Mouse (Mus musculus): ENCODE results near the gene Kcnn1. TPM values are rescaled to one million over a fixed set of nuclear protein-coding genes. Genes with fewer than 3 reads are reported as not detected.

The Kcnn1 gene
- total and polyA plus RNA-seq, 2 experiments = 6.2 to 8.4 TPM

GRCm38 (mm10) chr8:70852595-70853231, 10.3 kb downstream of the Kcnn1 start:
- DNase-seq (ENCODE audit: extremely low read depth, low read depth, low spot score) = no peak
- WGBS = 92% methylated on average over 41 of the region's 41 CpGs

DNA sequence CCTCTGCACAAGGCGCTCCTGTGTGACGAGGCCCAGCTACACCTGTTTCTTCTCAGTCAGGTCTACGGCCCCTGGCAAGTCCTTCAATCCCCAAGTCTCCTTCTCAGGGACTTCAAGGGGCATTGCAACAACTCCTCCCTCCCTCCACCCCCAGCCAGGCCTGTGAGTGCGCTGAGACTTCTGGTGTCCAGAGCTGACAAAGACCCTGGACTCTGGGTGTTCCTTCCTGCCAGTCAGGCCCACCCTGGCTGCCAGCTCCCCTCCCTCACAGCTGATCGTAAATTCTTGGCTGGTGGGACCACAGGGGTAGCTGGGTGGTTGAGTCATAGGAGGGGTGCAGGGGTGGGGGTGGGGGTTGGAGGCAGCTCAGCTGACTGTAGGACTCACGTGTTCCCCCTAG, 11.2 kb downstream of the Kcnn1 start:
- Histone ChIP-seq H3K4me1 (ENCODE audit: control insufficient read depth, insufficient read depth, low read length) (no peaks in the 10 kb centered on the region; the same call in 1 of the 2 replicates), H3K79me2 (ENCODE audit: control insufficient read depth, insufficient read depth, low read length) (no peaks in the 10 kb centered on the region), H3K9ac (ENCODE audit: low read depth, low read length) (no peak overlapping the region), H3K27me3 (ENCODE audit: control insufficient read depth, insufficient read depth, low read length) (no peaks in the 10 kb centered on the region), H3K36me3 (ENCODE audit: control insufficient read depth, insufficient read depth, low read length) (no peaks in the 10 kb centered on the region), H3K4me3 (ENCODE audit: insufficient read depth, low read depth, low read length) (no peak overlapping the region), H3K27ac (replicated peaks; ENCODE audit: insufficient read depth, low read depth, low read length) (no peak overlapping the region)
- DNase-seq (ENCODE audit: extremely low read depth, low read depth, low spot score) = no peak
- TF ChIP-seq CTCF (IDR thresholded peaks at IDR 0.05; ENCODE audit: low read depth, low read length) (no peak), POLR2A (IDR thresholded peaks at IDR 0.05; ENCODE audit: extremely low read depth, insufficient read depth, low read length) (no peak)
- WGBS = 90% methylated on average over 6 of the region's 6 CpGs

More at GRCm38 (mm10) chr8:70852595-70853231, 10.3 kb downstream of the Kcnn1 start:
- H3K27ac ChIP-seq (replicated peaks; ENCODE audit: insufficient read depth, low read depth, low read length) = no peak overlapping the region
- no peaks in the 10 kb centered on the region for H3K36me3 ChIP-seq (ENCODE audit: control insufficient read depth, insufficient read depth, low read length)
- TF ChIP-seq POLR2A (IDR thresholded peaks at IDR 0.05; ENCODE audit: extremely low read depth, insufficient read depth, low read length) (no peak), CTCF (IDR thresholded peaks at IDR 0.05; ENCODE audit: low read depth, low read length) (no peak)
- H3K9ac ChIP-seq (ENCODE audit: low read depth, low read length) = no peak overlapping the region
- H3K79me2 ChIP-seq (ENCODE audit: control insufficient read depth, insufficient read depth, low read length) = no peaks in the 10 kb centered on the region
- no peaks in the 10 kb centered on the region; the same call in 1 of the 2 replicates for H3K4me1 ChIP-seq (ENCODE audit: control insufficient read depth, insufficient read depth, low read length)
- H3K27me3 ChIP-seq (ENCODE audit: control insufficient read depth, insufficient read depth, low read length) = no peaks in the 10 kb centered on the region
- H3K4me3 ChIP-seq (ENCODE audit: insufficient read depth, low read depth, low read length) = no peak overlapping the region

DNA sequence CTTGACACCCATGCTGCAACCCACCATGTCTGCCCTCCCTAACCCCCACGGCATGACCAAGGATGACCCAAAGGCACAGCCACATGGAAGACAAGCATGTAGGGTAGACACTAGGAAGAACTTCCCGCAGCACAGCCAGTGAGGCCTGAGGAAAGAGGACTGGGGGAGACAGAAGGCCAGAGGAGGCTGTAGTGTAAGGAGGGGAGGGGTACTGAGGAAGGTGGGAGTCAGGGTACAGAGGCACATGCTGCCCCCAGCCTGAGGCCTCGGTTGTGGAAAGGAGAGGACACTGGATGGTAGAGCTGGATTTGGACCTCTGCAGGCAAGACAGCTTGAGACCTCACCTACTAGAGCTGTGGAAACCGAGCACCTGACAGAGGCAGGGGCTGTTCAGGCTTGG, 12.1 kb downstream of the Kcnn1 start:
- Histone ChIP-seq H3K36me3 (ENCODE audit: control insufficient read depth, insufficient read depth, low read length) (no peaks in the 10 kb centered on the region), H3K9ac (ENCODE audit: low read depth, low read length) (no peak overlapping the region), H3K27ac (replicated peaks; ENCODE audit: insufficient read depth, low read depth, low read length) (no peak overlapping the region), H3K4me3 (ENCODE audit: insufficient read depth, low read depth, low read length) (no peak overlapping the region), H3K27me3 (ENCODE audit: control insufficient read depth, insufficient read depth, low read length) (no peaks in the 10 kb centered on the region), H3K4me1 (ENCODE audit: control insufficient read depth, insufficient read depth, low read length) (no peaks in the 10 kb centered on the region), H3K79me2 (ENCODE audit: control insufficient read depth, insufficient read depth, low read length) (no peaks in the 10 kb centered on the region)
- WGBS = 87% methylated on average over 4 of the region's 4 CpGs
- DNase-seq (ENCODE audit: extremely low read depth, low read depth, low spot score) = no peak
- TF ChIP-seq CTCF (IDR thresholded peaks at IDR 0.05; ENCODE audit: low read depth, low read length) (no peak), POLR2A (IDR thresholded peaks at IDR 0.05; ENCODE audit: extremely low read depth, insufficient read depth, low read length) (no peak)

GRCm38 (mm10) chr8:70850132-70850845, 12.8 kb downstream of the Kcnn1 start:
- H3K36me3 ChIP-seq (ENCODE audit: control insufficient read depth, insufficient read depth, low read length) = no peaks in the 10 kb centered on the region
- H3K4me1 ChIP-seq (ENCODE audit: control insufficient read depth, insufficient read depth, low read length) = no peaks in the 10 kb centered on the region
- no peaks in the 10 kb centered on the region for H3K79me2 ChIP-seq (ENCODE audit: control insufficient read depth, insufficient read depth, low read length)
- no peak for DNase-seq (ENCODE audit: extremely low read depth, low read depth, low spot score)
- H3K9ac ChIP-seq (ENCODE audit: low read depth, low read length) = no peak overlapping the region
- TF ChIP-seq POLR2A (IDR thresholded peaks at IDR 0.05; ENCODE audit: extremely low read depth, insufficient read depth, low read length) (no peak), CTCF (IDR thresholded peaks at IDR 0.05; ENCODE audit: low read depth, low read length) (no peak)
- WGBS = 78% methylated on average over 7 of the region's 7 CpGs
- H3K27me3 ChIP-seq (ENCODE audit: control insufficient read depth, insufficient read depth, low read length) = no peaks in the 10 kb centered on the region
- H3K4me3 ChIP-seq (ENCODE audit: insufficient read depth, low read depth, low read length) = no peak overlapping the region
- no peak overlapping the region for H3K27ac ChIP-seq (replicated peaks; ENCODE audit: insufficient read depth, low read depth, low read length)

- no peaks in the 10 kb centered on the region for H3K36me3 ChIP-seq (ENCODE audit: control insufficient read depth, insufficient read depth, low read length)
- 76% methylated on average over 3 of the region's 3 CpGs for WGBS
- TF ChIP-seq POLR2A (IDR thresholded peaks at IDR 0.05; ENCODE audit: extremely low read depth, insufficient read depth, low read length) = no peak
- TF ChIP-seq CTCF (IDR thresholded peaks at IDR 0.05; ENCODE audit: low read depth, low read length) = no peak
- no peaks in the 10 kb centered on the region for H3K4me1 ChIP-seq (ENCODE audit: control insufficient read depth, insufficient read depth, low read length)
- no peak overlapping the region for H3K9ac ChIP-seq (ENCODE audit: low read depth, low read length)
- no peaks in the 10 kb centered on the region for H3K79me2 ChIP-seq (ENCODE audit: control insufficient read depth, insufficient read depth, low read length)
- H3K4me3 ChIP-seq (ENCODE audit: insufficient read depth, low read depth, low read length) = no peak overlapping the region
- no peaks in the 10 kb centered on the region for H3K27me3 ChIP-seq (ENCODE audit: control insufficient read depth, insufficient read depth, low read length)
- no peak for DNase-seq (ENCODE audit: extremely low read depth, low read depth, low spot score)
- H3K27ac ChIP-seq (replicated peaks; ENCODE audit: insufficient read depth, low read depth, low read length) = no peak overlapping the region
Measured at GRCm38 (mm10) chr8:70849333-70849990, 13.6 kb downstream of the Kcnn1 start.
